Mouse (Mus musculus) kidney, embryonic 14.5 days (tissue): ENCODE measurements at regions not wholly inside any gene's neighbourhood (a gene's known extent, or its start where the extent isn't known, plus 50 kb on each side); places are given as distances from the start of the nearest gene placed in this dataset.

Source experiments
- ATAC-seq: fragments of 200-750 bp; cut with Nextera tagmentation; 2 replicates; pipeline ENCODE4 v1.8.0; 2017; ENCODE audit warnings: moderate number of reproducible peaks, mild to moderate bottlenecking, moderate TSS enrichment, moderate library complexity; ENCODE audit not compliant: low FRiP score, low TSS enrichment
- H3K27ac ChIP-seq: fragments of 300-500 bp; sonication (generic); 2 replicates; pipeline ENCODE4 v1.5.1; 2014; ENCODE audit warnings: low read depth, mild to moderate bottlenecking, low read length, moderate library complexity, mixed read lengths
- H3K27me3 ChIP-seq: fragments of 300-500 bp; sonication (generic); 2 replicates; pipeline ENCODE4 v1.6.1; 2014; ENCODE audit warnings: mild to moderate bottlenecking, low read length; ENCODE audit not compliant: control insufficient read depth, insufficient read depth
- H3K36me3 ChIP-seq: fragments of 300-500 bp; sonication (generic); 2 replicates; pipeline ENCODE4 v1.6.1; 2014; ENCODE audit warnings: low read length, mixed read lengths; ENCODE audit not compliant: control insufficient read depth, insufficient read depth
- H3K4me1 ChIP-seq: fragments of 300-500 bp; sonication (generic); 2 replicates; pipeline ENCODE4 v1.6.1; 2014; ENCODE audit warnings: low read length, mixed read lengths; ENCODE audit not compliant: control insufficient read depth, insufficient read depth
- H3K4me2 ChIP-seq: fragments of 300-500 bp; sonication (generic); replicated peaks from 2 replicates; pipeline ENCODE4 v1.6.1; 2014; ENCODE audit warnings: low read depth, mild to moderate bottlenecking, low read length
- H3K4me3 ChIP-seq: fragments of 300-500 bp; sonication (generic); 2 replicates; pipeline ENCODE4 v1.5.1; 2014; ENCODE audit warnings: mild to moderate bottlenecking, low read length
- H3K9ac ChIP-seq: fragments of 300-500 bp; sonication (generic); 2 replicates; pipeline ENCODE4 v1.6.1; 2014; ENCODE audit warnings: low read depth, mild to moderate bottlenecking, low read length, moderate library complexity
- H3K9me3 ChIP-seq: fragments of 300-500 bp; sonication (generic); 2 replicates; pipeline ENCODE4 v1.6.1; 2016; ENCODE audit warnings: low read length; ENCODE audit not compliant: control insufficient read depth
- WGBS: fragments of 180-500 bp; shearing (Covaris S2); extraction: QIAGEN DNeasy Blood & Tissue Kit; methylation state at CpG from one replicate; pipeline ENCODE4 v1.1.7; 2014; 5-methylcytosine and 5-hydroxymethylcytosine counted together

GRCm38 (mm10) chr4:105996060-105996459 lies 206.4 kb downstream of the Gm12728 start:
- no peaks in the 10 kb centered on the region for H3K9me3 ChIP-seq
- WGBS, result 69% methylated on average over 4 of the region's 4 CpGs
- no peak overlapping the region for H3K27ac ChIP-seq
- H3K4me3 ChIP-seq, result no peak overlapping the region
- H3K36me3 ChIP-seq, result no peaks in the 10 kb centered on the region
- H3K9ac ChIP-seq, result no peak overlapping the region
- H3K4me2 ChIP-seq, result no peak overlapping the region
- no peaks in the 10 kb centered on the region for H3K4me1 ChIP-seq
- ATAC-seq, result no peak
- no peaks in the 10 kb centered on the region for H3K27me3 ChIP-seq

- no peak overlapping the region for H3K9ac ChIP-seq
- H3K27ac ChIP-seq, result no peak overlapping the region
- no peak for ATAC-seq
- WGBS, result 91% methylated on average over 3 of the region's 3 CpGs
- H3K4me3 ChIP-seq, result no peak overlapping the region
- H3K9me3 ChIP-seq, result no peaks in the 10 kb centered on the region
- H3K27me3 ChIP-seq, result no peaks in the 10 kb centered on the region
- no peaks in the 10 kb centered on the region for H3K36me3 ChIP-seq
- H3K4me2 ChIP-seq, result no peak overlapping the region
- no peaks in the 10 kb centered on the region for H3K4me1 ChIP-seq
Measured at GRCm38 (mm10) chr4:105996893-105997630, 207.4 kb downstream of the Gm12728 start.

GRCm38 (mm10) chr4:106002516-106002915 lies 212.8 kb downstream of the Gm12728 start:
- H3K27ac ChIP-seq, result no peak overlapping the region
- no peak overlapping the region for H3K4me2 ChIP-seq
- H3K4me1 ChIP-seq, result no peaks in the 10 kb centered on the region
- H3K9ac ChIP-seq, result no peak overlapping the region
- ATAC-seq, result no peak
- 82% methylated on average over 3 of the region's 3 CpGs for WGBS
- H3K27me3 ChIP-seq, result no peaks in the 10 kb centered on the region
- H3K4me3 ChIP-seq, result no peak overlapping the region
- no peaks in the 10 kb centered on the region for H3K36me3 ChIP-seq
- H3K9me3 ChIP-seq, result 0 out of 2 replicates have a peak, but pooled peaks cover 4% of the 10 kb centered on the region

GRCm38 (mm10) chr4:106005936-106006335 lies 216.3 kb downstream of the Gm12728 start:
- Histone ChIP-seq H3K4me2 (no peak overlapping the region), H3K4me3 (no peak overlapping the region), H3K27me3 (no peaks in the 10 kb centered on the region), H3K9ac (no peak overlapping the region), H3K27ac (no peak overlapping the region), H3K9me3 (0 out of 2 replicates have a peak, but pooled peaks cover 4% of the 10 kb centered on the region), H3K36me3 (no peaks in the 10 kb centered on the region), H3K4me1 (no peaks in the 10 kb centered on the region)
- 85% methylated on average over 5 of the region's 5 CpGs for WGBS
- ATAC-seq, result no peak

- no peaks in the 10 kb centered on the region for H3K4me1 ChIP-seq
- H3K4me3 ChIP-seq, result no peak overlapping the region
- H3K9ac ChIP-seq, result no peak overlapping the region
- no peaks in the 10 kb centered on the region for H3K27me3 ChIP-seq
- 0 out of 2 replicates have a peak, but pooled peaks cover 4% of the 10 kb centered on the region for H3K9me3 ChIP-seq
- 81% methylated on average over 8 of the region's 8 CpGs for WGBS
- H3K36me3 ChIP-seq, result no peaks in the 10 kb centered on the region
- H3K27ac ChIP-seq, result no peak overlapping the region
- no peak for ATAC-seq
- no peak overlapping the region for H3K4me2 ChIP-seq
Measured at GRCm38 (mm10) chr4:106007334-106008190, 217.9 kb downstream of the Gm12728 start.

GRCm38 (mm10) chr4:106017065-106017646 lies 227.5 kb downstream of the Gm12728 start:
- Histone ChIP-seq H3K27me3 (no peaks in the 10 kb centered on the region), H3K36me3 (no peaks in the 10 kb centered on the region), H3K9me3 (no peaks in the 10 kb centered on the region), H3K27ac (no peak overlapping the region), H3K4me1 (0 out of 2 replicates have a peak, but pooled peaks cover 3% of the 10 kb centered on the region), H3K4me3 (no peak overlapping the region), H3K9ac (no peak overlapping the region), H3K4me2 (no peak overlapping the region)
- WGBS, result 90% methylated on average over 6 of the region's 6 CpGs
- ATAC-seq, result no peak

GRCm38 (mm10) chr4:106018936-106019335 lies 229.3 kb downstream of the Gm12728 start:
- Histone ChIP-seq H3K4me2 (no peak overlapping the region), H3K27me3 (no peaks in the 10 kb centered on the region), H3K36me3 (no peaks in the 10 kb centered on the region), H3K4me3 (no peak overlapping the region), H3K9me3 (no peaks in the 10 kb centered on the region), H3K27ac (no peak overlapping the region), H3K9ac (no peak overlapping the region), H3K4me1 (0 out of 2 replicates have a peak, but pooled peaks cover 3% of the 10 kb centered on the region)
- WGBS, result 84% methylated on average over 4 of the region's 4 CpGs
- no peak for ATAC-seq

- Histone ChIP-seq H3K9ac (no peak overlapping the region), H3K27ac (no peak overlapping the region), H3K4me1 (0 out of 2 replicates have a peak, but pooled peaks cover 3% of the 10 kb centered on the region), H3K9me3 (no peaks in the 10 kb centered on the region), H3K36me3 (no peaks in the 10 kb centered on the region), H3K4me2 (no peak overlapping the region), H3K4me3 (no peak overlapping the region), H3K27me3 (no peaks in the 10 kb centered on the region)
- no peak for ATAC-seq
- 40% methylated on average over 4 of the region's 4 CpGs for WGBS
Measured at GRCm38 (mm10) chr4:106020338-106020737, 230.7 kb downstream of the Gm12728 start.
